Mouse (Mus musculus): ENCODE data around the gene Foxo6. TPM values are rescaled to one million over a fixed set of nuclear protein-coding genes. Genes with fewer than 3 reads are reported as not detected.

Gene Foxo6
- total RNA-seq (2021) = under 1 TPM; 0.40 to 0.64 TPM
- long read RNA-seq, experiment 1, partial matches to known transcripts = 0 of 1 reads
- long read RNA-seq, experiment 1, other reads (novel, unspliced or antisense) = 1 of 1 reads
- long read RNA-seq, experiment 2, partial matches to known transcripts = 0 of 1 reads
- long read RNA-seq, experiment 2, other reads (novel, unspliced or antisense) = 0 of 1 reads

GRCm38 (mm10) chr4:120287290-120288111 is at the start of gene Foxo6:
TSS of gene Foxo6 (minus strand) at chr4:120287349.
- DNase-seq (ENCODE audit: low spot score in 2 of 2) = peak; percentile 97 to 98

GRCm38 (mm10) chr4:120334316-120334715 is 47.2 kb upstream of the Foxo6 start:
- DNase-seq (ENCODE audit: low spot score in 2 of 2) = no peak

- no peak for DNase-seq (ENCODE audit: low spot score in 2 of 2)
Measured at GRCm38 (mm10) chr4:120332934-120333421, 45.8 kb upstream of the Foxo6 start.

- no peak for DNase-seq (ENCODE audit: low spot score in 2 of 2)
Measured at GRCm38 (mm10) chr4:120332405-120332933, 45.3 kb upstream of the Foxo6 start.

GRCm38 (mm10) chr4:120331992-120332391 is 44.8 kb upstream of the Foxo6 start:
- no peak for DNase-seq (ENCODE audit: low spot score in 2 of 2)

- no peak for DNase-seq (ENCODE audit: low spot score in 2 of 2)
Measured at GRCm38 (mm10) chr4:120331541-120331940, 44.4 kb upstream of the Foxo6 start.

- DNase-seq (ENCODE audit: low spot score in 2 of 2) = no peak
Measured at GRCm38 (mm10) chr4:120325748-120326147, 38.6 kb upstream of the Foxo6 start.

- DNase-seq (ENCODE audit: low spot score in 2 of 2) = no peak
Measured at GRCm38 (mm10) chr4:120325051-120325450, 37.9 kb upstream of the Foxo6 start.

GRCm38 (mm10) chr4:120323858-120324257 is 36.7 kb upstream of the Foxo6 start:
- DNase-seq (ENCODE audit: low spot score in 2 of 2) = no peak

GRCm38 (mm10) chr4:120323198-120323597 is 36.0 kb upstream of the Foxo6 start:
- DNase-seq (ENCODE audit: low spot score in 2 of 2) = peak; percentile 56 to 61

- no peak for DNase-seq (ENCODE audit: low spot score in 2 of 2)
Measured at GRCm38 (mm10) chr4:120317541-120317940, 30.4 kb upstream of the Foxo6 start.

GRCm38 (mm10) chr4:120316716-120317115 is 29.6 kb upstream of the Foxo6 start:
- DNase-seq (ENCODE audit: low spot score in 2 of 2) = no peak

GRCm38 (mm10) chr4:120314571-120314970 is 27.4 kb upstream of the Foxo6 start:
- no peak for DNase-seq (ENCODE audit: low spot score in 2 of 2)

GRCm38 (mm10) chr4:120313309-120313708 is 26.2 kb upstream of the Foxo6 start:
- DNase-seq (ENCODE audit: low spot score in 2 of 2) = no peak

GRCm38 (mm10) chr4:120304580-120304979 is 17.4 kb upstream of the Foxo6 start:
- no peak for DNase-seq (ENCODE audit: low spot score in 2 of 2)

GRCm38 (mm10) chr4:120299287-120299686 is 12.1 kb upstream of the Foxo6 start:
- DNase-seq (ENCODE audit: low spot score in 2 of 2) = no peak

- no peak for DNase-seq (ENCODE audit: low spot score in 2 of 2)
Measured at GRCm38 (mm10) chr4:120291106-120291822, 4.1 kb upstream of the Foxo6 start.

GRCm38 (mm10) chr4:120290486-120290885 is 3.3 kb upstream of the Foxo6 start:
- DNase-seq (ENCODE audit: low spot score in 2 of 2) = no peak

GRCm38 (mm10) chr4:120289181-120289965 is 2.2 kb upstream of the Foxo6 start:
- DNase-seq (ENCODE audit: low spot score in 2 of 2) = no peak

- DNase-seq (ENCODE audit: low spot score in 2 of 2) = peak in 1 of 2 experiments; percentile 38
Measured at GRCm38 (mm10) chr4:120286761-120287241, 348 bp downstream of the Foxo6 start.

All from adrenal gland, adult 18-20 months (tissue).